Mouse (Mus musculus) c-Kit-negative CD71-positive TER-119-positive erythroid progenitor cells, embryonic 14.5 days (primary cell): Measurements from ENCODE around the gene Il27ra.
"Not testable (repeated sequence)": the region's sequence is repeated elsewhere in the genome, so short reads cannot be mapped to it uniquely, and the experiment has no call there.

Experiments used
- DNase-seq: peaks from one replicate; pipeline ENCODE4 v3.0.0-alpha.2; 2013; ENCODE audit warnings: low read depth, low spot score

Gene Il27ra

DNA sequence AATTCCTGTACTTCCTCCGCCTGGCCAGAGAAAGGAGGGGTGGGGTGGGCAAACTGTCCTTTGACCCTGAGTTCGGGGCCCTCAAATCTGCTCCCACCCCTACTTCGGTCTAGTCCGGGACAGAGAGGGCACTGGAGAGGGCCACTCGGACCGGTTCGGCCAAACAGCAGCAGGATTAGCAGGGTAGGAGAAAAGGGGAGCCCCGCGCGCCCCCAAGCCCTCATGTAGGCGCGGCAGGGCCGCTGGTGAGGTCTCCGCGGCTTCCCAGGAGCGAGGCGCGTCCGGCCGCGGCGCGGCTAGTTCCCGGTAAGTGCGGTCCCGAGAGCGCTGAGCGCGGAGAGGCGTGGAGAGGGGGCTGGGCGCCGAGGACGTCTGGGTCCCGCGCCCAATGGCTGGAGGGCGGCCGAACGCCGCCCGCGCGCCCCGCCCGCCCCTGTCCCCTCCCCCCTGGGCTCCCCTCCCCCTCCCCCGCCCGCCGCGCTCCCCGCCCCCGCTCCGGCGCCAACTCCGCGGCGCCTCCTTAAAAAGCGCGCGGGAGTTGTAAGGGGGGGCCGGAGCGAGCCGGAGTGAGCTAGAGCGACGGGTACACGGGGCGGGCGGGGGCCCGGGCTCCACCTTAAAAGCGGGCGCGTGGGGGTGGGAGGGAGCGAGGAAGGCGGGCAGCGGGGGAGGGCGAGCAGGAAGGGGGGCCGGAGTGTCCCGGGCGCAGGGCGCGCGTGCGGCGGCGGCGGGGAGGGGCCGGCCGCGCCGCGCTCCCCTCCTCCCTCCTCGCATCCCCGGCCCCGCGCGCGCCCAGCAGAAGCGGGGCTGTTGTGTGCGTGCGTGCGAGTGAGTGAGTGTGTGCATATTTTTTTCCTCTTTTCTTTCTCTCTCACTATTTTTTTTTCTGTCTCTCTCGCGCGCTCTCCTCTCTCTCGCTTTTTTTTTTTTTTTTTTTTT lies 45.6 kb downstream of the Il27ra start:
- DNase-seq = peak; percentile 50

DNA sequence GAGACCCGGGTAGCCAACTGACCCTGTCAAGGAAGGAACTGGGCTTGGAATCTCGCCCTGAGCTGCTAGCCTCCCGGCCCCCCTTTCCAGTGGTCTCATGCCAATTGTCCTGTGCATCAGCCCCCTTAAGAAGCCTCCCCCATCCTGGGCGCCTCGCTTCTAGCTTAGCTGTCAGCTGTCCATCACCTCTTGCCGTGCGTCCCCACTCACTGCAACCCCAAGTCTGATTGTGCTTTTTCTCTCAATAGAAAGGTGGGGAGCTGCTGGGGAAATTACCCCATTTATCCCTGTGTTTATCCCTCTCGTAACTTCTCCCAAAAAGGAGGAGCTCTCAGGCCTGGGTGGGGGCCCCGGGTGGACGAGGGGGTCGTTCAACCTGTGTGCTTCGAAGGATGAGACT lies 46.4 kb downstream of the Il27ra start:
- DNase-seq = no peak

- no peak for DNase-seq
Observed at GRCm38 (mm10) chr8:83994030-83994429, 48.4 kb downstream of the Il27ra start.

GRCm38 (mm10) chr8:83992488-83992887 lies 49.9 kb downstream of the Il27ra start:
- no peak for DNase-seq

- DNase-seq = no peak
Observed at GRCm38 (mm10) chr8:83990170-83990569, 52.2 kb downstream of the Il27ra start.

DNA sequence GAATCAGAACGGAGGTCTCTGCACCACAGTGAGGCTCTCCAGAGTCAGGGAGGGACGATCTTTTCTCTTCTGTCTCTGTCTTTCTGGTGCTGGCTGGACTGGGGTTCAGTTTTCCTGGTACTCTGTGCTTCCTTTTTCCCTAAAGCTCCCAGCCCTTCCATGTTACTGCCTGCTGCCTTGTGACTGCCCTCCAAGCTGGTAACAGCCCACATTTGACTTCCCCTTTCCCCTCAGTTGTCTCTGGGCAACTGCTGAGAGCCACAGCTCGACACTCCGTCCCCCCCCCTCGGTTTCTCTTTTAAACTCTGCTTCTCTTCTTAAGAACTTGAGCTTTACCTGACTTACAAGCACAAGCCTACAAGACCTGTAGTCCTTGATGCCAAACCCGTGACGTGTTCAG lies 53.1 kb downstream of the Il27ra start:
- no peak for DNase-seq

DNA sequence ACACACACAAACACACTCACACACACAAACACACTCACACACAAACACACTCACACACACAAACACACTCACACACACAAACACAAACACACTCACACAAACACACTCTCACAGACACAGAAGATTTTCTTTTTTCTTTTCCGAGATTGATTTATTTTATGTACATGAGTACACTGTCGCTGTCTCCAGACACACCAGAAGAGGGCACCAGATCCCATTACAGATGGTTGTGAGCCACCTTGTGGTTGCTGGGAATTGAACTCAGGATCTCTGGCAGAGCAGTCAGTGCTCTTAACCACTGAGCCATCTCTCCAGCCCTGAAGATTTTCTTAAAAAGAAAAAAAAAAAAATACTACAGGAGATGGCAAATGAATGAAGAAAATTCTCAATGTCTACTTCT lies 59.2 kb downstream of the Il27ra start:
- DNase-seq = not testable (repeated sequence)

- no peak for DNase-seq
Observed at GRCm38 (mm10) chr8:83982449-83982848, 59.9 kb downstream of the Il27ra start.

DNA sequence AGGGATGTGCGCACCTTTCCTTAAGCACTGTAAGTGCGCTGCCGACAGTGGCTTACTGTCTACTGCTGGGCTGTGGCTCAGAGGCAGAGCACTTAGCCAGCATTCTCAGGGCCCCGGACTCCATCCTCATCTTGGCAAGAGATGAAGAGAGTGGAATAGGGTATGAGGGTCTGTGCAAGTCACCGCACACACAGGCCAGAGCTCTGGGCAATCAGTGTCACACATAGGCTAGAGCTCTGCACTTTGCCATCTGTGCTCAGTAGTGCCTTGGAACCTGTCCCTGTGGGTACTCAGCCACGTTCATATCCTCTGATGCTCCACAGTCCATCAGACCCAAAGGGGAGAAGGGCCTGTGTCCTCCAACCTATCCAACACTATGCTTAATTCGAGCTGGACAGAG lies 60.9 kb downstream of the Il27ra start:
- DNase-seq = no peak

DNA sequence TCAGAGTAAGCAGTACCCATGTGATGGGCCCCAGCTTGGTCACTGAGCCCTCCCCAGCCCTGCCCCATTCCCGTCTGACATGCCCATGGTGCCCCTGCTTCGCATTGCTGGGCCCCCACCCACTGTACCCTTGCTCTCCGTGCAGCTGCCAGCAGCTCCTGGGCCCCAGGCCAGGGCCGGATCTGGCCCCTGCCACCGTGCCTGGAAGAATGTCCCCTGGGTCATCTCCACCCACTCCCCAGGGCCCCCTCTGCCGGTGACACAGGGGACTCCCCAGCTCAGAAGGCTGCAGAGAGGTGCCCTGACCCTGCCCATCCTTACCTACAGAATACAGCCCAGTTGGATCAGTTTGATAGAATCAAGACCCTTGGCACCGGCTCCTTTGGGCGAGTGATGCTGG lies 61.5 kb downstream of the Il27ra start:
- DNase-seq = no peak
